Mouse (Mus musculus): ENCODE results near the gene Pon1. TPM values are rescaled to one million over a fixed set of nuclear protein-coding genes. Genes with fewer than 3 reads are reported as not detected.
"Not testable (repeated sequence)": the region's sequence is repeated elsewhere in the genome, so short reads cannot be mapped to it uniquely, and the experiment has no call there.

The Pon1 gene
- not detected for total RNA-seq (2018; cell fraction: chromatin; rRNA removed)
- total RNA-seq (2018; cell fraction: cytosol; rRNA removed), result not detected
- total RNA-seq (2018; cell fraction: nucleus; rRNA removed), result under 1 TPM in 2 of 26 experiments, not detected in 24; 0.36 to 0.62 TPM
- polyA plus RNA-seq (2018), result not detected in 3 replicates

DNA sequence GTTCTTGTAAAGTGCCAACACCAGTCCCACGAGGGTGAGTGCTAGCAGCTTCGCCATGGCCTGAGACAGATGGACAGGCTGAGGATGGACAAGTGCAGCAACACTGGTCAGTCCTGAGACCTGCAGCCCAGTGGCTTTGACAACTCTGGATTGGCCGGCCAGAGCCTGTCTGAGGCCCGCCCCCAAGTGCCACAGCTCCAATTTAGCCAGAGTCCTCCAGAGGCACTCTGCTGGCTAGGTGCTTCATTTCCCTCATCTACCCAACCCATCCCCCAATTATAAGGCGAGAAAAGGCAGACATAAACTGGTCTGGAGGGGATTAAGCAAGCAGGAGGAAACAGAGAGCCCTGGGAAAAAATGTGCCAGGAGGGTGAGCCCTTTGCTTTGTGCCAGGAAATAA lies at the start of gene Pon1:
TSS of gene Pon1 (minus strand) at position 254 of the 400 bp plus-strand sequence.
- H3K4me3 ChIP-seq (ENCODE audit: inconsistent target), result no peak within 1 kb of the TSS
- WGBS (ENCODE audit: missing documents), result 94% methylated on average over 5 of the region's 5 CpGs
- H3K79me2 ChIP-seq (ENCODE audit: inconsistent target), result no peaks in the 10 kb centered on the region
- no peaks in the 10 kb centered on the region for H3K36me3 ChIP-seq (ENCODE audit: inconsistent target)
- no peak within 1 kb of the TSS for H3K27ac ChIP-seq

DNA sequence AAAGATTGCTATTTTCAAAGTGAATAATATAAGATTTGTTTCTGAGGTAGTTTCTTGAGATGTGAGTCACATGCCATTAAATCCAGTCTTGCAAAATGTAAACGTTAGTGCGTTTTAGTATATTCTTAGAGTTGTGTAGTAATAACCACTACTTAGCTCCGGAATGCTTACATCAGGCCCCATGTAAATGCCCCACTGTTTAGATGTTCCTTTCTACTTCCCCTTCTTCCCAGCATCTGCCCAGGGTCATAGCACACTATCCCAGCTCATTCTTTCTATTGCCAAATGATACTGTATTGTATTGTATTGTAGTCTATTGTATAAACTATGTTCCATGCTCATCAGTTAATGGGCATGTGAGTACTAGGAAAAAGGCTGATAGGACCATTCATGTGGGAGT lies 45.1 kb upstream of the Pon1 start:
- Histone ChIP-seq H3K79me2 (ENCODE audit: inconsistent target) (no peaks in the 10 kb centered on the region), H3K36me3 (ENCODE audit: inconsistent target) (peaks cover 21% of the 10 kb centered on the region; the same call in 1 of the 2 replicates), H3K27ac (no peak overlapping the region), H3K4me3 (ENCODE audit: inconsistent target) (no peak overlapping the region)
- WGBS (ENCODE audit: missing documents), result 89% methylated on average over 3 of the region's 3 CpGs

DNA sequence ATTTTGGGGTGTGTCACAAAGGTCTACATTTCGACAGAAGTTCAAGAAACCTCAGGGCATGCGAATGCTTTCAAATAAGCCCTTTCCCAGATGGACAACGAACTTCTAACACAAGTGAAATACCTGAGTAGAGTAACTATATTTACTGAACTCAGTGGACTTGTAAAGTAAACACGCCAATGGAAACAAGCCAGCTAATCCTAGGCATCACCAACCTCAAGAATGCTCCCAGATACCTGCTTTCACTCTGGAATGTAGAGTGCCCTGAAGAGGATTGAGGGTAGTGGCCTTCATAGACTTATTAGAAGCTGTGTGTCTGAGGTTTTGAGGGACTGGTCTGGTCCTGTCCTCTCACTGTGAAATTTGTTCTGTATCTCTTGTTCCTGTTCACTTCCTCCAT lies 43.8 kb upstream of the Pon1 start:
- no peak overlapping the region for H3K27ac ChIP-seq
- H3K36me3 ChIP-seq (ENCODE audit: inconsistent target), result peaks cover 21% of the 10 kb centered on the region; the same call in 1 of the 2 replicates
- 97% methylated on average over 4 of the region's 4 CpGs for WGBS (ENCODE audit: missing documents)
- H3K79me2 ChIP-seq (ENCODE audit: inconsistent target), result no peaks in the 10 kb centered on the region
- no peak overlapping the region for H3K4me3 ChIP-seq (ENCODE audit: inconsistent target)

DNA sequence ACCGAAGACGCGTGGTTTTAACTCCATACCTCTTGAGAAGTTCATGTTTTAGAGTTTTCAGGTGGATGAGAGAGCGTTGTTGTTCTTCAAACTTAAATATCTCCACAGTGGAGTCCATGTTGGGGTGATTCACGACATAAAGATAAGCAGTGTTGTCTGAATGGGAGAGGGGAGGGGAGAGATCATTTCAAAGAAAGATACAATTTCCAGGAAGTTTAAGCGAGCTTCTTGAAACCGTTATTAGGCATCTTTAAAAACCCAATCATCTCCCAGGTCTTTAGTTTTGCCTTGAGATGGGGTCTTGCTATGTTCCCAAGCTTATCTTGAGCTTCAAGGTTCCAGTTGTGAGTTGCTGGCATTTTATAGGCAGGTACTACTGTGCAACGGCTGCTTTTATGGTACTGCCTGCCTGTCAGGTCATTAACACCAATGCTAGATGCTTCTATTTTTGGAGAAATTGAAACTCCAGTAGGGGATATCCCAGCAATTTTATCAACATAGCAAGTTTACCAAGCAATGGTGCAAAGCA lies 43.2 kb upstream of the Pon1 start:
- no peak overlapping the region for H3K27ac ChIP-seq
- no peak overlapping the region for H3K4me3 ChIP-seq (ENCODE audit: inconsistent target)
- no peaks in the 10 kb centered on the region for H3K79me2 ChIP-seq (ENCODE audit: inconsistent target)
- peaks cover 21% of the 10 kb centered on the region; the same call in 1 of the 2 replicates for H3K36me3 ChIP-seq (ENCODE audit: inconsistent target)
- 93% methylated on average over 8 of the region's 8 CpGs for WGBS (ENCODE audit: missing documents)

DNA sequence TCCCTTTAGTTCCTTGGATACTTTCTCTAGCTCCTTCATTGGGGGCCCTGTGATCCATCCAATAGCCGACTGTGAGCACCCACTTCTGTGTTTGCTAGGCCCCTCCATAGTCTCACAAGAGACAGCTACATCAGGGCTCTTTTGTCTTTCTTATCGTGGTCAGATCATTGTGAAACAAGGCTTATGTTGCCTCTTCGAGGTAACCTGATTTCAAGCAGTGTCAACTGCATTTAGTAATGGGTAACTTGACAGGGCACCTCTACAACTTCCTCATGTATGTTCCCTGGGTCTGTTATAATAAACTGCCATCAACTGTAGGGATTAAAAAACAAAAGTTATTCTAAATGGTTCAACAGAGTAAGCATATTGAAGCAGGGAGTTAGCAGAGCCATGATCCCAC lies 40.8 kb upstream of the Pon1 start:
- 39% methylated on average over 3 of the region's 3 CpGs for WGBS (ENCODE audit: missing documents)
- no peaks in the 10 kb centered on the region for H3K79me2 ChIP-seq (ENCODE audit: inconsistent target)
- no peak overlapping the region for H3K27ac ChIP-seq
- H3K36me3 ChIP-seq (ENCODE audit: inconsistent target), result peaks cover 23% of the 10 kb centered on the region; the same call in 1 of the 2 replicates
- H3K4me3 ChIP-seq (ENCODE audit: inconsistent target), result no peak overlapping the region

DNA sequence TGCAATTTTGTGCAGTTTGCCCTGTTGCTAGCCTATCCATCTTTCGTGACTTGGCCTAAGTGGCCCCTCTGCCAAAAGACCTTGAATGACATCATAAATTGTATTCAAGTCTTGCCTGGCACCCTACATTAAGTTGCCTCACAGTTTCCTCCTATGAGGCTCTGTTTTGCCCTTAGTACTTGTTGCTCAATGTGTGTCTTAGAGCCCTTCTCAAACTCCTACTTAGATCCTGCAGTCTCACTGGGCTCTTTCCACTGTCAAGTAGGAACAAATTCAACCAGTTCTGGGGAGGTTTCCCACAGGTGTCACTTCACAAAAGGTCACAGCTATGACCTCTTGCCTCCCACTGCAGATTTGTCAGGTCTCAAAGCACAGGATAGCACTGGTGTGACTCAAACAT lies 40.1 kb upstream of the Pon1 start:
- Histone ChIP-seq H3K27ac (no peak overlapping the region), H3K4me3 (ENCODE audit: inconsistent target) (no peak overlapping the region), H3K79me2 (ENCODE audit: inconsistent target) (no peaks in the 10 kb centered on the region), H3K36me3 (ENCODE audit: inconsistent target) (peaks cover 19% of the 10 kb centered on the region; the same call in 1 of the 2 replicates)
- 80% methylated on average over 1 of the region's 1 CpGs for WGBS (ENCODE audit: missing documents)

DNA sequence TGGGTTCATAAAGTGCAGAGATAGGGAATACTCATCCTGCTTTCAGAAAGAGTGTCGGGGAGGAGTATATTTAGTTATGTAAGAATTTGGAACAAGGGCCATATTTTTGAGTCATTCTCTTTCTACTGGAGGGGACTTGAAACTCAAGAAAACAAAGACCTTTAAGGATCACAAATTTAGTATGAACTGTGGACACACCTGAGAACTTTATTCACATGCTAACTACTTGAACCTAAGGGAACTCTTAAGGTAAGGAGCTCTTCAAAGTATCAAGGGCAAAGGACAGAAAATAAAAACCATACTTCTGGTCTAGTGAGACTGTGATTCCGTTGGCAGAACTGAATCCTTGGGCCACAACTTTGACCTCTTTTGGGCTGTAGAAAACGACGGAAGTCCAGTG lies 38.3 kb upstream of the Pon1 start:
- WGBS (ENCODE audit: missing documents), result 91% methylated on average over 4 of the region's 4 CpGs
- Histone ChIP-seq H3K27ac (no peak overlapping the region), H3K79me2 (ENCODE audit: inconsistent target) (no peaks in the 10 kb centered on the region), H3K4me3 (ENCODE audit: inconsistent target) (no peak overlapping the region), H3K36me3 (ENCODE audit: inconsistent target) (peaks cover 16% of the 10 kb centered on the region; the same call in 1 of the 2 replicates)

DNA sequence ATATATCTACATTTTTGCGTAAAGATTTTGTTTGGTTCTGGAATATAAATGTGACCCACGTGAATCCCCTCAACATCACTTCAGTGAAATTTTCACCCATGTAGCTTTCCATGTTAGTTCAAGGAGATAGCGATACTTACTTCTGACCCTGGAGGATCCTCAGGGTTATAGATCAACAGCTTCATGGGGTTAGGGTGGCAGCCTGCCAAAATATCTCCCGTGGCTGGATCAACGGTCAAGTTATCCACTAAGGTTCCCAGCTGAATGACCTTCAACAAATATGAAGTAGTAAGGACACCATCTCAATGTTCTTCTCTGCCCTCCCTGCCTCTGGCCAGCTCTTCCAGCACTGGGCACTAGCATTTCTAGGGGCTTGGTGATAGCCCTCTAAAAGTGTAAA lies 36.5 kb upstream of the Pon1 start:
- Histone ChIP-seq H3K36me3 (ENCODE audit: inconsistent target) (0 out of 2 replicates have a peak, but pooled peaks cover 11% of the 10 kb centered on the region), H3K27ac (no peak overlapping the region), H3K79me2 (ENCODE audit: inconsistent target) (no peaks in the 10 kb centered on the region), H3K4me3 (ENCODE audit: inconsistent target) (no peak overlapping the region)
- WGBS (ENCODE audit: missing documents), result 87% methylated on average over 5 of the region's 5 CpGs

DNA sequence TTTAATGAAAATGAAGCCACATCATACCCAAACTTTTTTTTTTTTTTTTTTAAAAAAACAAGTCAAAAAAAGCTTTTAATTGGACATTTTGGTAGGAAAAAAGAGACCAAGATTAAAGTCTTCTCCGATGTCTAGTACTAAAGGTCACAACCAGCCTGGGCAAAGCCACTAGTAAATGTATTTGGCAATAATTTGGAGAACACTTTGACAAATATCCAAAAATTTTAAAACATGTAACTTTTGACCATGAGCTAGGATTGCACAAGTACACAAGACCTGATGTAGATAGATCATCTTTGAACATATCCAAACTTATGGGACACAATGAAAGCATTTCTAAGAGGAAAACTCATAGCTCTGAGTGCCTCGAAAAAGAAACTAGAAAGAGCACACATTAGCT lies 29.8 kb upstream of the Pon1 start:
- H3K79me2 ChIP-seq (ENCODE audit: inconsistent target); H3K27ac ChIP-seq; H3K4me3 ChIP-seq (ENCODE audit: inconsistent target): not testable (repeated sequence)
- 0 out of 2 replicates have a peak, but pooled peaks cover 10% of the 10 kb centered on the region for H3K36me3 ChIP-seq (ENCODE audit: inconsistent target)
- 100% methylated on average over 2 of the region's 2 CpGs for WGBS (ENCODE audit: missing documents)

DNA sequence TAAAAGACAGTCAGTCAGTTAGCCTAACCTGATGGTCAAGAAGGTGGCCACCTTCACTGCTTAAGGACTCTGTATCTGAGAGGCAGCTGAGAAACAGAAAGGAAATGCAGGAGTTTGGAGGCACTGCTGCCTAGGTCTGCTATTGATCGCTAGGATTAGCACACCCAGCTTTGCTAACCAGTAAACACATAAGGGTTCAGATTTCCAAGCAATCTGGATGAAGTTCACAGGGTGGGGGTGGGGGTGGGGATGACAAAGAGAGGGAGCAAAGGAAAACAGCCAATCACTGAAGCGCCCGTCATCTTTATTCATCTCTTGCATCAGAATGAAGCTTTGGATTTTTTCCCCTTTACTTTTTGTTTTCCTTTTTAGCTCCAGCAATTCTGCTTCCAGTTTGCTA lies 28.3 kb upstream of the Pon1 start:
- H3K79me2 ChIP-seq (ENCODE audit: inconsistent target), result no peaks in the 10 kb centered on the region
- WGBS (ENCODE audit: missing documents), result 100% methylated on average over 3 of the region's 3 CpGs
- H3K27ac ChIP-seq, result no peak overlapping the region
- 0 out of 2 replicates have a peak, but pooled peaks cover 10% of the 10 kb centered on the region for H3K36me3 ChIP-seq (ENCODE audit: inconsistent target)
- no peak overlapping the region for H3K4me3 ChIP-seq (ENCODE audit: inconsistent target)

DNA sequence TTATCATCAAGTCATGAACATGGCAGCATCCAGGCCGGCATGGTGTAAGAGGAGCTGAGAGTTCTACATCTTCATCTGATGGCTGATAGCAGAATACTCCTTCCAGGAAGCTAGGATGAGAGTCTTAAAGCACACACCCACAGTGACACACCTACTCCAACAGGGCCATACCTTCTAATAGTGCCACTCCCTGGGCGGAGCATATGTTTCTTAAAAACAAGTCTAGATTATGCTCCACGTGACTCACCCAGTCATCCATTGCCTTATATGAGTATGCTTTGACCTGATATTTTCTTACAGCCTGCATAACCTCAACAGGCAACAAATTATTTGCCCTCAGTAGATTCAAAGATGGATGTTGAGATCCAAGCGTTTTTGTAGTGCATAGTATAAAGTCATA lies 24.4 kb upstream of the Pon1 start:
- Histone ChIP-seq H3K27ac (no peak overlapping the region), H3K4me3 (ENCODE audit: inconsistent target) (no peak overlapping the region), H3K79me2 (ENCODE audit: inconsistent target) (no peaks in the 10 kb centered on the region), H3K36me3 (ENCODE audit: inconsistent target) (0 out of 2 replicates have a peak, but pooled peaks cover 10% of the 10 kb centered on the region)
- 93% methylated on average over 4 of the region's 4 CpGs for WGBS (ENCODE audit: missing documents)

DNA sequence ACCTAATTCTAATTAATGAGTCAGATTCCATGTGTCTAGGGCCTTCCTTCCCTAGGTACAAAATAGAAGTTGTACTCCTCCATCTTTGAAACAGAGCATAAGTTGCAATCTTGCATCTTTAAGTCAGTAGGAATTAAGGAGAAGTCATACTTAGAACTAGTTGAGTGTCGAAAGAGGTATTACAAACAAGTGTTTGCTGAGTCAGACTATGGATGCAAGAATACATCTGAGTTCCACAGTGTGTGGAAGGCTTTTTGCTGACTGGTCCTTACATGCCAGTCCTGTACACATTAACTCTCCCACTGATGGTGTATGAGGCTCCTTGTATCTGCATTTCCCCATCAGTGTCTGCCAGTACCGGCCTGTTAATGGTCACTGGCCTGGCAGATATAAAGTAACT lies 14.1 kb upstream of the Pon1 start:
- H3K79me2 ChIP-seq (ENCODE audit: inconsistent target), result no peaks in the 10 kb centered on the region
- 100% methylated on average over 2 of the region's 2 CpGs for WGBS (ENCODE audit: missing documents)
- H3K27ac ChIP-seq, result no peak overlapping the region
- H3K36me3 ChIP-seq (ENCODE audit: inconsistent target), result no peaks in the 10 kb centered on the region
- no peak overlapping the region for H3K4me3 ChIP-seq (ENCODE audit: inconsistent target)

DNA sequence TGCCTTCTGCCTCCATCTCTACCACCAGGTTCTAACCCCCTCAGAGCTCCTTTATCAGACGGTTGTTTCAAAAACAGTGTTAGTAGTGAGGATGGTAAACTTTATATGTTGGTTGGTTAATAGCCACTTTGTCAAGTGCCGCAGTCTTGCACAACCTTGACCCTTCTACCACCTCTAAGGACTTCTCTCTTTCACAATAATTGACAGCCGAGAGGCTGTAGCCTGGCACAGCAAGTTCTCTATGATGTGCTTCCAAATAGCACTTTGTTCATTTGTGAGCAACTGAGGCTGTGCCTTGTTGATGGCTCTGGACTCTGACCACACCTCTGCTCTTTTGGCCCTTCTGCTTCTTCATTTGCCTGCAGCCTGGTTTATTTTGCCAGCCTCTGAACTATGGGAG lies 6.2 kb upstream of the Pon1 start:
- Histone ChIP-seq H3K27ac (no peak overlapping the region), H3K36me3 (ENCODE audit: inconsistent target) (no peaks in the 10 kb centered on the region), H3K79me2 (ENCODE audit: inconsistent target) (no peaks in the 10 kb centered on the region), H3K4me3 (ENCODE audit: inconsistent target) (no peak overlapping the region)
- 42% methylated on average over 3 of the region's 3 CpGs for WGBS (ENCODE audit: missing documents)

DNA sequence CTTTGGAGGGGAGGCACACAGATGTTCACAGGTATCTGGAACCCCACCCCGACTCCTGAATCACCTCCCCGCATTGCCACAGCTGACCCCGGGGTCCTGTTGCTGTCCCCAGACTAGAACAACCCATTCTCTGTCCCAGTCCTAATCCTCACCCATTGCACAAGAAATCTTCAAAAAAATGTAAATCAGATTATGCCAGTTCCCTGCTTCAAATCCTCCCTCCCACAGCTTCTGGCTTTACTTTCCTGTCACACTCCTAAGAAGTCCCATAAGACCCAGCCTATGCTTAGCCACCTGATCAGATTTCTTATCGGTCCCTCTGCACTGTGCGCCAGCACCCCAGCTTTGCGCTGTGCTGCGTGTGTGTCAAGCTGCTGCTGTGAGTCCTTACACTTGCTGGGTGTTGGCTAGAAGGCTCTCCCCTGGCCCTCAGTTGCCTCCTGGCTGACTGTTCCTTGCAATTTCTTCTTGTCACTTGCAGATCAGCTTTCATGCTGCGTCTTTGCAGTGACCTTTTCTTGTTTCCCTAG lies 5.7 kb upstream of the Pon1 start:
- no peaks in the 10 kb centered on the region for H3K79me2 ChIP-seq (ENCODE audit: inconsistent target)
- H3K27ac ChIP-seq, result no peak overlapping the region
- no peak overlapping the region for H3K4me3 ChIP-seq (ENCODE audit: inconsistent target)
- no peaks in the 10 kb centered on the region for H3K36me3 ChIP-seq (ENCODE audit: inconsistent target)
- WGBS (ENCODE audit: missing documents), result 91% methylated on average over 8 of the region's 8 CpGs

DNA sequence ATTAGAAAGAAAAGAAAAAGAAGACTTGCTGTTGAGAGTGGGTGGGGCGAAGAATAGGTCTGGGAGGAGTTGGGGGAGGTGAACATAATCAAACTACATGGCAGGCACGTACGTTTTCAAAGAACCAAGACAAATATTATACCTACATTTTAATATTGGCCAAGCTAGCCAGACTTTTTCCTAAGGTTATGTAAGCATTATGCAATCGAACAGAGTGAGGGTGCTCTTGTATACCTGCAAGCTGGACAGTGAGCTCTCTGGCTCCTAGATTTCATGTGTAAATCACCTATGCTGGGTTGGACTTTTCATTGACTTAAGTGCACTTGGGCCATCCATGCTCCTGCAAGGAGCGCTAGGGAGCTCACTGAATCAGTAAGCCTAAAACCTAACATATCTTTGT lies 4.8 kb upstream of the Pon1 start:
- WGBS (ENCODE audit: missing documents), result 89% methylated on average over 5 of the region's 5 CpGs
- Histone ChIP-seq H3K27ac (no peak overlapping the region), H3K36me3 (ENCODE audit: inconsistent target) (no peaks in the 10 kb centered on the region)

More for the DNA sequence above, 4.8 kb upstream of the Pon1 start:
- Histone ChIP-seq H3K4me3 (ENCODE audit: inconsistent target) (no peak overlapping the region), H3K79me2 (ENCODE audit: inconsistent target) (no peaks in the 10 kb centered on the region)

All from macrophage (primary cell).